Mouse (Mus musculus) thymus, adult 2 months (tissue): Measurements from ENCODE around the gene Prokr1.

ENCODE experiments used
- CTCF ChIP-seq: fragments of 200-500 bp; IDR thresholded peaks from 2 replicates; pipeline ENCODE4 v1.5.1; 2012; ENCODE audit warnings: mild to moderate bottlenecking, control low read depth, low read length, moderate library complexity, borderline replicate concordance; ENCODE audit not compliant: control insufficient read depth, poor library complexity, insufficient read depth; ENCODE audit errors: extremely low read depth
- POLR2A ChIP-seq: fragments of 200-500 bp; IDR thresholded peaks from 2 replicates; pipeline ENCODE4 v1.6.1; 2012; ENCODE audit warnings: mild to moderate bottlenecking, low read length, control low read depth, moderate library complexity; ENCODE audit not compliant: control insufficient read depth, poor library complexity, insufficient read depth; ENCODE audit errors: extremely low read depth

GRCm38 (mm10) chr6:87583991-87584390 is 6.6 kb downstream of the Prokr1 start:
- TF ChIP-seq POLR2A, result no peak
- TF ChIP-seq CTCF, result no peak
